Mouse (Mus musculus): Measurements from ENCODE around the gene Madcam1. TPM values are rescaled to one million over a fixed set of nuclear protein-coding genes. Genes with fewer than 3 reads are reported as not detected.

Gene Madcam1
- polyA plus RNA-seq, 1 experiment from 2014 or later, result 33.7 TPM

GRCm38 (mm10) chr10:79693580-79694378 is 29.4 kb downstream of the Madcam1 start:
- Histone ChIP-seq H3K4me3 (replicated peaks; ENCODE audit: low read length) (no peak overlapping the region), H3K27me3 (ENCODE audit: control insufficient read depth, insufficient read depth, low read length) (no peaks in the 10 kb centered on the region), H3K4me2 (ENCODE audit: low read depth, low read length) (no peak overlapping the region), H3K9me3 (replicated peaks; ENCODE audit: control insufficient read depth, low read length) (no peaks in the 10 kb centered on the region), H3K27ac (ENCODE audit: low read length) (no peak overlapping the region), H3K36me3 (ENCODE audit: control insufficient read depth, insufficient read depth, low read length) (peaks cover 5% of the 10 kb centered on the region), H3K9ac (ENCODE audit: low read length) (peak overlapping the region; percentile 9; the same call in 1 of the 2 replicates), H3K4me1 (ENCODE audit: control insufficient read depth, insufficient read depth, low read length) (peaks cover 12% of the 10 kb centered on the region)
- WGBS, result 64% methylated on average over 12 of the region's 12 CpGs
- no peak for ATAC-seq (ENCODE audit: insufficient read depth, low FRiP score)

- Histone ChIP-seq H3K4me2 (ENCODE audit: low read depth, low read length) (no peak overlapping the region), H3K4me3 (replicated peaks; ENCODE audit: low read length) (no peak overlapping the region), H3K9me3 (replicated peaks; ENCODE audit: control insufficient read depth, low read length) (no peaks in the 10 kb centered on the region), H3K36me3 (ENCODE audit: control insufficient read depth, insufficient read depth, low read length) (0 out of 2 replicates have a peak, but pooled peaks cover under 1% of the 10 kb centered on the region), H3K9ac (ENCODE audit: low read length) (no peak overlapping the region), H3K27ac (ENCODE audit: low read length) (no peak overlapping the region), H3K4me1 (ENCODE audit: control insufficient read depth, insufficient read depth, low read length) (peaks cover 12% of the 10 kb centered on the region), H3K27me3 (ENCODE audit: control insufficient read depth, insufficient read depth, low read length) (no peaks in the 10 kb centered on the region)
- no peak for ATAC-seq (ENCODE audit: insufficient read depth, low FRiP score)
- WGBS, result 79% methylated on average over 6 of the region's 6 CpGs
Measured at GRCm38 (mm10) chr10:79694379-79694655, 30.0 kb downstream of the Madcam1 start.

GRCm38 (mm10) chr10:79695231-79696128 is 31.1 kb downstream of the Madcam1 start:
- H3K27ac ChIP-seq (ENCODE audit: low read length), result peak overlapping the region; percentile 92
- H3K36me3 ChIP-seq (ENCODE audit: control insufficient read depth, insufficient read depth, low read length), result no peaks in the 10 kb centered on the region
- no peaks in the 10 kb centered on the region for H3K27me3 ChIP-seq (ENCODE audit: control insufficient read depth, insufficient read depth, low read length)
- 54% methylated on average over 13 of the region's 13 CpGs for WGBS
- peak overlapping the region; percentile 50 for H3K9ac ChIP-seq (ENCODE audit: low read length)
- H3K4me2 ChIP-seq (ENCODE audit: low read depth, low read length), result peak overlapping the region; percentile 17; the same call in 1 of the 2 replicates
- H3K9me3 ChIP-seq (replicated peaks; ENCODE audit: control insufficient read depth, low read length), result no peaks in the 10 kb centered on the region
- H3K4me1 ChIP-seq (ENCODE audit: control insufficient read depth, insufficient read depth, low read length), result peaks cover 12% of the 10 kb centered on the region
- peak; percentile 44; the same call in 1 of the 2 replicates for ATAC-seq (ENCODE audit: insufficient read depth, low FRiP score)
- H3K4me3 ChIP-seq (replicated peaks; ENCODE audit: low read length), result no peak overlapping the region

- ATAC-seq (ENCODE audit: insufficient read depth, low FRiP score), result peak; percentile 75
- Histone ChIP-seq H3K9ac (ENCODE audit: low read length) (peak overlapping the region; percentile 50; the same call in 1 of the 2 replicates), H3K27ac (ENCODE audit: low read length) (peak overlapping the region; percentile 92), H3K36me3 (ENCODE audit: control insufficient read depth, insufficient read depth, low read length) (no peaks in the 10 kb centered on the region), H3K27me3 (ENCODE audit: control insufficient read depth, insufficient read depth, low read length) (no peaks in the 10 kb centered on the region), H3K4me3 (replicated peaks; ENCODE audit: low read length) (no peak overlapping the region), H3K4me2 (ENCODE audit: low read depth, low read length) (peak overlapping the region; percentile 17; the same call in 1 of the 2 replicates), H3K4me1 (ENCODE audit: control insufficient read depth, insufficient read depth, low read length) (peaks cover 14% of the 10 kb centered on the region), H3K9me3 (replicated peaks; ENCODE audit: control insufficient read depth, low read length) (no peaks in the 10 kb centered on the region)
- 26% methylated on average over 9 of the region's 9 CpGs for WGBS
Measured at GRCm38 (mm10) chr10:79696129-79696651, 31.8 kb downstream of the Madcam1 start.

GRCm38 (mm10) chr10:79697916-79698315 is 33.6 kb downstream of the Madcam1 start:
- H3K9me3 ChIP-seq (replicated peaks; ENCODE audit: control insufficient read depth, low read length), result no peaks in the 10 kb centered on the region
- no peaks in the 10 kb centered on the region for H3K27me3 ChIP-seq (ENCODE audit: control insufficient read depth, insufficient read depth, low read length)
- WGBS, result 55% methylated on average over 6 of the region's 6 CpGs
- H3K4me1 ChIP-seq (ENCODE audit: control insufficient read depth, insufficient read depth, low read length), result peaks cover 24% of the 10 kb centered on the region
- H3K9ac ChIP-seq (ENCODE audit: low read length), result peak overlapping the region; percentile 8; the same call in 1 of the 2 replicates
- no peaks in the 10 kb centered on the region for H3K36me3 ChIP-seq (ENCODE audit: control insufficient read depth, insufficient read depth, low read length)
- no peak for ATAC-seq (ENCODE audit: insufficient read depth, low FRiP score)
- H3K4me3 ChIP-seq (replicated peaks; ENCODE audit: low read length), result no peak overlapping the region
- H3K4me2 ChIP-seq (ENCODE audit: low read depth, low read length), result no peak overlapping the region
- H3K27ac ChIP-seq (ENCODE audit: low read length), result no peak overlapping the region

- WGBS, result 89% methylated on average over 6 of the region's 6 CpGs
- Histone ChIP-seq H3K4me1 (ENCODE audit: control insufficient read depth, insufficient read depth, low read length) (peaks cover 24% of the 10 kb centered on the region), H3K36me3 (ENCODE audit: control insufficient read depth, insufficient read depth, low read length) (no peaks in the 10 kb centered on the region), H3K4me2 (ENCODE audit: low read depth, low read length) (no peak overlapping the region), H3K9me3 (replicated peaks; ENCODE audit: control insufficient read depth, low read length) (no peaks in the 10 kb centered on the region), H3K9ac (ENCODE audit: low read length) (no peak overlapping the region), H3K4me3 (replicated peaks; ENCODE audit: low read length) (no peak overlapping the region), H3K27ac (ENCODE audit: low read length) (no peak overlapping the region), H3K27me3 (ENCODE audit: control insufficient read depth, insufficient read depth, low read length) (no peaks in the 10 kb centered on the region)
- no peak for ATAC-seq (ENCODE audit: insufficient read depth, low FRiP score)
Measured at GRCm38 (mm10) chr10:79698459-79698858, 34.1 kb downstream of the Madcam1 start.

- no peaks in the 10 kb centered on the region for H3K36me3 ChIP-seq (ENCODE audit: control insufficient read depth, insufficient read depth, low read length)
- H3K9me3 ChIP-seq (replicated peaks; ENCODE audit: control insufficient read depth, low read length), result no peaks in the 10 kb centered on the region
- H3K4me1 ChIP-seq (ENCODE audit: control insufficient read depth, insufficient read depth, low read length), result peaks cover 26% of the 10 kb centered on the region
- H3K4me3 ChIP-seq (replicated peaks; ENCODE audit: low read length), result no peak overlapping the region
- H3K9ac ChIP-seq (ENCODE audit: low read length), result no peak overlapping the region; the same call in 1 of the 2 replicates
- peak overlapping the region; percentile 16; the same call in 1 of the 2 replicates for H3K4me2 ChIP-seq (ENCODE audit: low read depth, low read length)
- peak overlapping the region; percentile 78 for H3K27ac ChIP-seq (ENCODE audit: low read length)
- no peaks in the 10 kb centered on the region for H3K27me3 ChIP-seq (ENCODE audit: control insufficient read depth, insufficient read depth, low read length)
- ATAC-seq (ENCODE audit: insufficient read depth, low FRiP score), result no peak
- WGBS, result 24% methylated on average over 7 of the region's 7 CpGs
Measured at GRCm38 (mm10) chr10:79700676-79701075, 36.3 kb downstream of the Madcam1 start.

- H3K9me3 ChIP-seq (replicated peaks; ENCODE audit: control insufficient read depth, low read length), result no peaks in the 10 kb centered on the region
- ATAC-seq (ENCODE audit: insufficient read depth, low FRiP score), result peak; percentile 45; the same call in 1 of the 2 replicates
- peak overlapping the region; percentile 48; the same call in 1 of the 2 replicates for H3K9ac ChIP-seq (ENCODE audit: low read length)
- H3K4me2 ChIP-seq (ENCODE audit: low read depth, low read length), result peak overlapping the region; percentile 16; the same call in 1 of the 2 replicates
- 37% methylated on average over 10 of the region's 10 CpGs for WGBS
- H3K4me1 ChIP-seq (ENCODE audit: control insufficient read depth, insufficient read depth, low read length), result peaks cover 31% of the 10 kb centered on the region
- no peak overlapping the region for H3K4me3 ChIP-seq (replicated peaks; ENCODE audit: low read length)
- H3K27ac ChIP-seq (ENCODE audit: low read length), result peak overlapping the region; percentile 87
- H3K27me3 ChIP-seq (ENCODE audit: control insufficient read depth, insufficient read depth, low read length), result no peaks in the 10 kb centered on the region
- no peaks in the 10 kb centered on the region for H3K36me3 ChIP-seq (ENCODE audit: control insufficient read depth, insufficient read depth, low read length)
Measured at GRCm38 (mm10) chr10:79701443-79702129, 37.2 kb downstream of the Madcam1 start.
